Mouse (Mus musculus): Measurements from ENCODE around the gene Rhoc. TPM values are rescaled to one million over a fixed set of nuclear protein-coding genes. Genes with fewer than 3 reads are reported as not detected.
"Not testable (repeated sequence)": the region's sequence is repeated elsewhere in the genome, so short reads cannot be mapped to it uniquely, and the experiment has no call there.

Rhoc gene
- total RNA-seq, 2 experiments from 2014 or later: 96.9 to 108 TPM

DNA sequence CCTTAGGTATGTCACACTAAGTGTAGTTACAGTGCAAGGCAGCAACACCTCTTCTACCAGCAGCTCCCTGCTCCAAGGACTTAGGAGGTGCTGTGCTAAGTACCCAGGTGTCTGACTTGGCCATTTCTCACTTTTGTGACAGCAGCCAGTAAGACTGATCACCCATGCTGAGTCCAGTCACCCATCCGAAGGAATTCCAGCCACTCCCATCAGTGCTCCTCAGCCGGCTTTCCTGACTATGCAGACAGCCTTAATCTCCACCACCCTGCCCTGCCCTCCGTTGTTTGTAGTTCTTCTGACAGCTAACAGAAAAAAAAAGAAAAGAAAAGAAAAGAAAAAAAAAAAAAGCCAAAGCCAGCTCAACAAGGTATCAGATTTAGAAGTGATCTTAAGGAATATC lies 23.6 kb downstream of the Rhoc start:
- intact Hi-C loops (cut with DNase I): no loop called here
- no peak for DNase-seq (ENCODE audit: low spot score)

DNA sequence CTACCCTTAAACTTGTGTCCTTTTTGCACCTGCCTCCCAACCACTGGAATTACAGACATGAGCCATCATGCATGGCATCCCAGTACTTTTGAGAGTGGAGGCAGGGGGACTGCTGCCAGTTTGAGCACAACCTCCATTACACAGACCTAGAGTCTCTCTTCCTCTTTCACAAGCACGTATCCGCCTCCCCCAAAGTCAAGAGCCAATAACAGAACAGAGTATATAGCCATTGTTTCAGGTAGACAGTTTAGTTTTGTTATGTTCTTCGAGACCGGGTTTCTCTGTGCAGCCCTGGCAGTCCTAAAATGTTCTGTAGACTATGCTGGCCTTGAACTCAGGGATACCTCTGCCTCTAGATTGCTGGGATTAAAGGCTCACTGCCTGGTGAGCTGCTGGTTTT lies 24.1 kb downstream of the Rhoc start:
- intact Hi-C loops (cut with DNase I): no loop called here
- DNase-seq (ENCODE audit: low spot score): no peak

DNA sequence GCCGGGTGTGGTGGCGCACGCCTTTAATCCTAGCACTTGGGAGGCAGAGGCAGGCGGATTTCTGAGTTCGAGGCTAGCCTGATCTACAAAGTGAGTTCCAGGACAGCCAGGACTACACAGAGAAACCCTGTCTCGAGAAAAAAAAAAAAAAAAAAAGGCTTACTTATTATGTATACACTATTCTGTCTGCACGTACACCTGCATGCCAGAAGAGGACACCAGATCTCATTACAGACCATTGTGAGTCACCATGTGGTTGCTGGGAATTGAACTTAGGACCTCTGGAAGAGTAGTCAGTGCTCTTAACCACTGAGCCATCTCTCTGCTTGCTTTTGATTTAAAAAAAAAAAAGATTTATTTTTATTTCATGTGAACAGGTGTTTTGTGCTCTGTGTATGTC lies 25.1 kb downstream of the Rhoc start:
- intact Hi-C loops (cut with DNase I); DNase-seq (ENCODE audit: low spot score): not testable (repeated sequence)

DNA sequence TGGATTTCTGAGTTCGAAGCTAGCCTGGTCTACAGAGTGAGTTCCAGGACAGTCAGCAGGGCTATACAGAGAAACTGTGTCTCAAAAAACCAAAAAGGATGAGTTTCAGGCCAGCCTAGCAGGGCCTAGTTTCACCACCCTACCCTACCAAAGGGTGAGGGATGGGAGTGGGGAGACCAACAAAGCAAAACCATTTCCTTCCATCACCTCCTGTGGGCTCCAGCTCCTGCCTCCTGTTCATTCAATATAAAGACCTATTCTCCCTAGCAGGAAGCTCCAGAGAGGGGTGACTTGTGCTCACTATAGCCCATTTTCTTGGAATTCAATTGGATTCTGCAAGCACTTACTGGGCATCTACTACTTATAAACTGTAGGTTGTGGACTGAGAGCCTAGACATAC lies 26.6 kb downstream of the Rhoc start:
- intact Hi-C loops (cut with DNase I): no loop called here
- no peak for DNase-seq (ENCODE audit: low spot score)

DNA sequence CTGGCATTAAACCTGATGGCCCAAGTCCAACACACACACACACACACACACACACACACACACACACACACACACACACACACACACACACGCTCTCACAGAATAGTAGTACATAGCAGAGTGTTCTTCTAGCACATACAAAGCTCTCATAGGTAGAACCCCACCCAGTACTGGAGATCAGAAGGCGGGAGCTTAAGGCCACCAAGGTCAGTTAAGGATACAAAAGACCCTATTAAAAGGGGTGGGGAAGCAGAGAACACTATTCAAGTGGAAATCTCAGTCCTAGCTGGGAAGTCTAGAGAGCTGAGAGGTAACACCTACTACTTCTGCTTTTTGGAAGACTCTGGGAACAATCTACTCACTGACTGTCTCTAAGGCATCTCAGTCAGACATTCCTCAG lies 27.2 kb downstream of the Rhoc start:
- intact Hi-C loops (cut with DNase I): no loop called here
- no peak for DNase-seq (ENCODE audit: low spot score)

DNA sequence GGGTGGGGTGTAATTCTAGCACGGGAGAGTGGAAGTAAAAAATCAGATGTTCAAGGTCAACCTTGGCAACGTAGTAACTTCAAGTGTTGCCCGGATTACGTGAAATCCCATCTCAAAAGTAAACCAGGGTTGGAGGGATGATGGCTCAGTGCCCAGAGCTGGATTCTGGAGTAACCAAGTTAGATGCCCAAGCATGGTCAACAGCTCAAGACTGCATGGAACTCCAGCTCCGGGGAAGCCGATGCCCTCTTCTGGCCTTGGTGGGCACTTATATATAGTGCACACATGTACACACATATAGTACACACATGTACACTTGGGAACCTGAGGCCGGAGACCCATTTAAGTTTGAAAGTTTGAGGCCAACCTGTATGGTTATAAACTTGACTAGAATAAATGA lies 28.0 kb downstream of the Rhoc start:
- no peak for DNase-seq (ENCODE audit: low spot score)
- intact Hi-C loops (cut with DNase I): no loop called here

DNA sequence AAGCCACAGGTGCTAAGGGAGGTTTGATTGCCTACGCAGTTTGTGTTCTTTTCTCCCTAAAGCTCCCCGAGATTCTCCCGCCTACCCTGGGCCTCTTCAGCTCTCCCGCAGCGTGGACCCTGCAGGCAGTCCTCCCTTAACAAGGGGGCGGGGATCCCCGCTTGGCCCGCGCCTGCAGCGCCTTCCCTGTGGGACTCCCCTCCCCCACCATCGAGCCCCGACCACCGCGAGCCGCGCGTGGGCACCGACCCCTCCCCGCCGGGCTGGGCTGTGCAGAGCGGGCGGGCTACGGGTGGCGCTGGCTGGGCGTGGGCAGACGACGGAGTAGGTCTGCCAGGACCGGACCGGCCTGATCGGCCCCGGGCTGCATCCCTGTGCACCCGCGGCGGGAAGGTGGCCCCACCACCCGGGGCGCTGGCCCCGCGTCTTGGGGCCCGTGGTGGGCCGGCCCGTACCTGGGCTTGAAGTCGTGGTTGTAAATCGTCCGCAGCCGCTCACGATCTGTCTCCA lies 29.4 kb downstream of the Rhoc start:
- intact Hi-C loops (cut with DNase I): no loop called here
- no peak for DNase-seq (ENCODE audit: low spot score)

DNA sequence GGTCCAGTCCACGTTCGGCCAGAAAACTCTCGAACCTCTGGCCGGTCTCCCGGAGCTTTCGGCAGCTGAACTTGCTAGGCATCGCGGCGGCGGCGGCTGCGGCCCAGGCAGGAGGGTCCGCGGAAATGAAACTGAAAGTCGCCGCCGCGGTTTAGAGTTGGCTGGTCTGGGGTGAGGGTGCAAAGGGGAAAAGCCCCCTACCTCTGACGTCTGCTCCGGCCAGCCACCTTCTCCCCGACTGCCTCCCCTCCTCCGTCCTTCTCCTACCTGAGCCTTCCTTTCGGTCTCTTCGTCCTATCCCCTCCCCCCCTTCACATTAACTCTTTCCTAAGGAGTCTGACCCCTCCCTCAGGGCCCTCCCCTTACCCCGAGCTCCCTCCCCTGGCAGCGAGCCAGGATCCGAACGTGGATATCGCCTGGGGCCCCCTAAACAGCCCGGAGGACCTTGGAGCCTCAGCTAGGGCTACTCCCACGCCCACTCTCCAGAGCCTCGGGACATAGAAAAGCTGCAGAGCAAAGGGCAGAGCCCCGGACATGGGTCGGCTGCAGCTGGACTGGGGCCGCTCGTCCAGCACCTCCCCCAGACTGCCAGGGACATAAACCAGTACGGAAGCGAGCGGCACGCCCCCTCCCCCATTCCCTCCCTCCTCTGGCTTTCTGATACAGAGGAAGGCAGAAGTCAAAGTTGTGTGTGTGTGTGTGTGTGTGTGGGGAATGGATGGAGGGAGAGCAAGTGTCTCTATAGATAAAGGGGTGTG lies 30.0 kb downstream of the Rhoc start, which contains the start of gene Mov10:
Mov10 (minus strand) TSS at position 573 of the 758 bp plus-strand sequence.
- intact Hi-C loops (cut with DNase I): loop anchor here (2.0 kb wide), 2 partner anchors 29 to 47 kb away; partner anchors contain the start of genes Capza1, Rhoc and St7l
- peak; percentile 49 for DNase-seq (ENCODE audit: low spot score)

DNA sequence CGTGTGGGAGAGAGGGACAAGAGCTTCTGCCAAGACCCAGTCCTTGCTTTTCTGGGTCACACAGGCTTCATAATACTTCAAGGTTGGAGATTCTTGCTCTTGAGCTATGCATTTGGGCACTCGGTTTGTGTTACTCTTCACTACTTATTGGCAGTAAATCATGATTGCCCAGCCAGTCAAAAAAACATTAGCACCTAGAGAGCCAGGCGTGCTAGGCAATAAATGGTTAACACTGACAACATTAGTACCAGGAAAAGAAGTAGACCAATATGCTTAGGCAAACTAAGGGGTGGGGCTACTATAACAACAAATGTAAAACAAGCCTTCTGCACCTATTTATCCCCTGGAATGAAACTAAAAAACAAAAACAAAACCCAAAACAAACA lies 30.6 kb downstream of the Rhoc start:
- no peak for DNase-seq (ENCODE audit: low spot score)
- intact Hi-C loops (cut with DNase I): loop anchor here (2.0 kb wide), 2 partner anchors 30 to 46 kb away; partner anchors contain the start of genes Capza1, Rhoc and St7l

DNA sequence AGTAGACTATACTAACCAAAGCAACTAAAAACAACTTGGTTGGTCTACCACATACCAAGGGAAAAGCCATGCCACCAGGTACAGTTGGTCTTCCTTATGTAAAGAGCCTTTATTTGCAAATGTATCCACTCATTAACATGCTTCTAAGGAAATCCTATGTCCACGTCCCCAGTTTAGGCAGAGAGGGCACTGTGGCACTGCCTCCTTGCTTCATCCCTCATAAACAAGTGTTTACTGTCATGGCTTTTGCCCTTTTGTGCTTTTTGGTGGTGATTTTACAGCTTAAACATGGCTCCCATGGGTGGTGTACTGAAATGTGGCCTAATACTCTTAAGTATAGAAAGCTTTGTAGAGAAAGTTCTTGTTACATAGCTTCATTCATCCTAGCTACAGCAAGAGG lies 32.3 kb downstream of the Rhoc start:
- no peak for DNase-seq (ENCODE audit: low spot score)
- intact Hi-C loops (cut with DNase I): no loop called here

DNA sequence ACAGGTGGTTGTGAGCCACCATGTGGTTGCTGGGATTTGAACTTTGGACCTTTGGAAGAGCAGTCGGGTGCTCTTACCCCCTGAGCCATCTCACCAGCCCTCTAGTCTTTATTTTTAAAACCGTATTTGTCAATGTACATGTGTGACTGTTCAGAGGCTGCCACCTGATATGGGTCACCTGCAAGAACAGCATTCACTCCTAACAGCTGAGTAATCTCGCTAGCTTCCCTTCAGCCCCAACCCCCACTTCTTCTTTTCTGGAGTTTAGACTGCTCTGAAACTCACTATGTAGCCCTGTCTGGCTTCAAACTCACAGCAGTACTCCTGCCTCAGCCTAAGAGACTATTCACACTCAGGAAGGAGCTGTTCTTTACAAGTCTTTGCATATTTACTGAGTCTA lies 34.2 kb downstream of the Rhoc start:
- intact Hi-C loops (cut with DNase I): no loop called here
- no peak for DNase-seq (ENCODE audit: low spot score)

DNA sequence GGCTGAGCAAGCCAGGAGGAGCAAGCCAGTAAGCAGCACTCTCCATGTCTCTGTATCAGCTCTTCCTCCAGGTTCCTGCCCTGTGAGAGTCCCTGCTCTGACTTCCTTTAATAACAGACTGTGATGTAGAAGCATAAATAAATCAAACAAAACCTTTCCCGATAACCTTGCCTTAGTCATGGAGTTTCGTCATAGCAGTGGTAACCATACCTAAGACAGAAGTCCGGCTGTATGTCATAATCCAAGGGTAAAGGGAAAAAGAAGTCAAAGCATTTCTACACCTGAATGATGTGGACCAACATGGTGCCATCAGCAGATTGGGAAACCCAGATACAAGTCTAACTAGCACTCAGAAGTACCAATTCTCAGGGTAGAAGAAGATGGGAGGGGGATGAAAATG lies 47.6 kb downstream of the Rhoc start:
- intact Hi-C loops (cut with DNase I): no loop called here
- DNase-seq (ENCODE audit: low spot score): no peak

DNA sequence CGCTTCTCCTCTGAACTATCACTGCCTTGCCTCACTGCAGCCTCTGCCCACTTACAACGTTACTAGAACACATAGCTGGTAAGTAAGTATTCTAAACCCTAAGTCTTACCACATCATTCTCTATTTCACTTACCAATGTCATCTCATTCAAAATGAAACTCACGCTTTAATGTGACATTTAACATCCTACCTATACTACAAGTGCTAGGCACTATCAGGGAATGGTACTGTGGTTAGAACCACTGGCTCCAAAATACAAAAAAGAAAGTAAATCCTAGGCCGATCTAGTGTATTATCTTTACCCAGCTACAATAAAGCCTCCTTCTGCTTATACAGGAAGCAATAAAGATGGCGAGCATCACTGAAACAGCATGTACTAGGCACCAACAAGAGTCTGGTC lies 52.9 kb downstream of the Rhoc start:
- intact Hi-C loops (cut with DNase I): no loop called here
- no peak for DNase-seq (ENCODE audit: low spot score)

Other genes starting within 250 kb of the Rhoc start
- 100 to 1,000 TPM; 166 to 175 TPM for gene Slc16a1, start 149.7 kb upstream of the Rhoc start, total RNA-seq (2021)
- 10 to 100 TPM; 22.4 to 26.6 TPM for gene Ppm1j, start 7.3 kb upstream of the Rhoc start, total RNA-seq (2021)
- gene Fam19a3, start 6.5 kb upstream of the Rhoc start, total RNA-seq (2021): 1 to 10 TPM; 2.5 to 3.0 TPM
- gene Mov10, start 30.2 kb downstream of the Rhoc start, total RNA-seq (2021): 1 to 10 TPM; 6.2 to 6.3 TPM
- 10 to 100 TPM; 19.8 to 22.6 TPM for gene St7l, start 75.6 kb downstream of the Rhoc start, total RNA-seq (2021)
- gene Capza1, start 76.1 kb downstream of the Rhoc start, total RNA-seq (2021): 10 to 100 TPM; 35.4 to 47.2 TPM
- gene Wnt2b, start 173.5 kb downstream of the Rhoc start, total RNA-seq (2021): 1 to 10 TPM; 1.0 to 1.9 TPM